Mouse (Mus musculus): ENCODE measurements around the gene Elof1. TPM values are rescaled to one million over a fixed set of nuclear protein-coding genes. Genes with fewer than 3 reads are reported as not detected.

Elof1 gene
- polyA plus RNA-seq (2016; fragmentation: Nextera tagmentation; extraction: Ambion mirVana): 161 and 177 TPM in 2 replicates

- no peaks in the 10 kb centered on the region for H3K27me3 ChIP-seq
- H3K9ac ChIP-seq: peak within 1 kb of the TSS; percentile 88
- H3K4me2 ChIP-seq (replicated peaks): peak within 1 kb of the TSS; percentile 84
- H3K36me3 ChIP-seq: peaks cover 23% of the 10 kb centered on the region
- peak within 1 kb of the TSS; percentile 70; the same call in 1 of the 2 replicates for H3K27ac ChIP-seq
- H3K9me3 ChIP-seq (replicated peaks): no peaks in the 10 kb centered on the region
- ATAC-seq (ENCODE audit: low FRiP score): peak; percentile 96
- peak within 1 kb of the TSS; percentile 87 for H3K4me3 ChIP-seq
- peaks cover 21% of the 10 kb centered on the region for H3K4me1 ChIP-seq
- WGBS: under 1% methylated on average over 52 of the region's 52 CpGs
Observed at GRCm38 (mm10) chr9:22116740-22117426, at the start of gene Elof1. Gene Elof1 (minus strand): TSS chr9:22117172.

- H3K9ac ChIP-seq: no peak overlapping the region
- peaks cover 5% of the 10 kb centered on the region; the same call in 1 of the 2 replicates for H3K4me1 ChIP-seq
- peaks cover 4% of the 10 kb centered on the region; the same call in 1 of the 2 replicates for H3K27me3 ChIP-seq
- no peaks in the 10 kb centered on the region for H3K36me3 ChIP-seq
- H3K27ac ChIP-seq: no peak overlapping the region
- H3K4me2 ChIP-seq (replicated peaks): no peak overlapping the region
- WGBS: 90% methylated on average over 10 of the region's 10 CpGs
- no peak overlapping the region for H3K4me3 ChIP-seq
- H3K9me3 ChIP-seq (replicated peaks): 0 out of 2 replicates have a peak, but pooled peaks cover 3% of the 10 kb centered on the region
- ATAC-seq (ENCODE audit: low FRiP score): no peak
Observed at GRCm38 (mm10) chr9:22166686-22167085, 49.7 kb upstream of the Elof1 start.

- H3K27ac ChIP-seq: no peak overlapping the region
- no peak overlapping the region for H3K9ac ChIP-seq
- 56% methylated on average over 6 of the region's 6 CpGs for WGBS
- no peaks in the 10 kb centered on the region for H3K36me3 ChIP-seq
- peaks cover 5% of the 10 kb centered on the region; the same call in 1 of the 2 replicates for H3K4me1 ChIP-seq
- peaks cover 4% of the 10 kb centered on the region; the same call in 1 of the 2 replicates for H3K27me3 ChIP-seq
- H3K4me3 ChIP-seq: no peak overlapping the region
- H3K9me3 ChIP-seq (replicated peaks): 0 out of 2 replicates have a peak, but pooled peaks cover 3% of the 10 kb centered on the region
- ATAC-seq (ENCODE audit: low FRiP score): no peak
- no peak overlapping the region for H3K4me2 ChIP-seq (replicated peaks)
Observed at GRCm38 (mm10) chr9:22165964-22166363, 49.0 kb upstream of the Elof1 start.

GRCm38 (mm10) chr9:22164711-22165668 is 48.0 kb upstream of the Elof1 start:
- Histone ChIP-seq H3K27ac (peak overlapping the region; percentile 67), H3K9ac (peak overlapping the region; percentile 74), H3K27me3 (peaks cover 4% of the 10 kb centered on the region; the same call in 1 of the 2 replicates), H3K4me3 (peak overlapping the region; percentile 61), H3K4me2 (replicated peaks) (peak overlapping the region; percentile 91), H3K36me3 (no peaks in the 10 kb centered on the region), H3K4me1 (peaks cover 5% of the 10 kb centered on the region; the same call in 1 of the 2 replicates), H3K9me3 (replicated peaks) (0 out of 2 replicates have a peak, but pooled peaks cover 3% of the 10 kb centered on the region)
- WGBS: 2% methylated on average over 53 of the region's 54 CpGs
- ATAC-seq (ENCODE audit: low FRiP score): peak; percentile 89

- no peak overlapping the region for H3K27ac ChIP-seq
- peaks cover 6% of the 10 kb centered on the region for H3K4me1 ChIP-seq
- H3K4me2 ChIP-seq (replicated peaks): no peak overlapping the region
- H3K36me3 ChIP-seq: peaks cover 9% of the 10 kb centered on the region; the same call in 1 of the 2 replicates
- 0 out of 2 replicates have a peak, but pooled peaks cover 3% of the 10 kb centered on the region for H3K9me3 ChIP-seq (replicated peaks)
- H3K4me3 ChIP-seq: no peak overlapping the region
- no peak for ATAC-seq (ENCODE audit: low FRiP score)
- WGBS: 87% methylated on average over 7 of the region's 7 CpGs
- no peak overlapping the region for H3K9ac ChIP-seq
- peaks cover 4% of the 10 kb centered on the region for H3K27me3 ChIP-seq
Observed at GRCm38 (mm10) chr9:22162912-22163311, 45.9 kb upstream of the Elof1 start.

GRCm38 (mm10) chr9:22162305-22162704 is 45.3 kb upstream of the Elof1 start:
- no peak overlapping the region for H3K4me2 ChIP-seq (replicated peaks)
- peaks cover 12% of the 10 kb centered on the region for H3K4me1 ChIP-seq
- peaks cover 10% of the 10 kb centered on the region; the same call in 1 of the 2 replicates for H3K36me3 ChIP-seq
- peaks cover 4% of the 10 kb centered on the region for H3K27me3 ChIP-seq
- no peak overlapping the region for H3K27ac ChIP-seq
- 81% methylated on average over 9 of the region's 9 CpGs for WGBS
- no peak overlapping the region for H3K4me3 ChIP-seq
- no peak overlapping the region for H3K9ac ChIP-seq
- H3K9me3 ChIP-seq (replicated peaks): 0 out of 2 replicates have a peak, but pooled peaks cover 3% of the 10 kb centered on the region
- no peak for ATAC-seq (ENCODE audit: low FRiP score)

GRCm38 (mm10) chr9:22161299-22161698 is 44.3 kb upstream of the Elof1 start:
- 33% methylated on average over 6 of the region's 6 CpGs for WGBS
- no peak overlapping the region for H3K4me3 ChIP-seq
- no peak overlapping the region for H3K9ac ChIP-seq

GRCm38 (mm10) chr9:22157516-22158265 is 40.7 kb upstream of the Elof1 start:
- H3K4me3 ChIP-seq: peak overlapping the region; percentile 68
- no peak overlapping the region for H3K27ac ChIP-seq
- peaks cover 4% of the 10 kb centered on the region for H3K27me3 ChIP-seq
- peaks cover 9% of the 10 kb centered on the region for H3K4me1 ChIP-seq
- peak overlapping the region; percentile 83 for H3K9ac ChIP-seq
- no peaks in the 10 kb centered on the region for H3K9me3 ChIP-seq (replicated peaks)
- 69% methylated on average over 34 of the region's 34 CpGs for WGBS
- peak overlapping the region; percentile 76 for H3K4me2 ChIP-seq (replicated peaks)
- ATAC-seq (ENCODE audit: low FRiP score): no peak
- H3K36me3 ChIP-seq: peaks cover 10% of the 10 kb centered on the region; the same call in 1 of the 2 replicates

More at GRCm38 (mm10) chr9:22161299-22161698, 44.3 kb upstream of the Elof1 start:
- Histone ChIP-seq H3K4me1 (peaks cover 13% of the 10 kb centered on the region), H3K4me2 (replicated peaks) (no peak overlapping the region), H3K9me3 (replicated peaks) (no peaks in the 10 kb centered on the region), H3K36me3 (peaks cover 10% of the 10 kb centered on the region; the same call in 1 of the 2 replicates), H3K27me3 (peaks cover 4% of the 10 kb centered on the region), H3K27ac (no peak overlapping the region)
- ATAC-seq (ENCODE audit: low FRiP score): no peak

GRCm38 (mm10) chr9:22156497-22157245 is 39.7 kb upstream of the Elof1 start, which contains the start of gene Pigyl:
Gene Pigyl (plus strand): TSS chr9:22156846.
- peak; percentile 99 for ATAC-seq (ENCODE audit: low FRiP score)

GRCm38 (mm10) chr9:22155614-22156013 is 38.6 kb upstream of the Elof1 start:
- Histone ChIP-seq H3K27me3 (no peaks in the 10 kb centered on the region; the same call in 1 of the 2 replicates), H3K4me3 (no peak overlapping the region), H3K27ac (no peak overlapping the region), H3K4me2 (replicated peaks) (0 out of 2 replicates have a peak overlapping the region, but pooled peaks have one; percentile 2), H3K9ac (no peak overlapping the region), H3K4me1 (peaks cover 9% of the 10 kb centered on the region), H3K36me3 (peaks cover 10% of the 10 kb centered on the region; the same call in 1 of the 2 replicates), H3K9me3 (replicated peaks) (no peaks in the 10 kb centered on the region)
- 25% methylated on average over 10 of the region's 10 CpGs for WGBS
- no peak for ATAC-seq (ENCODE audit: low FRiP score)

More at GRCm38 (mm10) chr9:22156497-22157245, 39.7 kb upstream of the Elof1 start, which contains the start of gene Pigyl:
- Histone ChIP-seq H3K36me3 (peaks cover 10% of the 10 kb centered on the region; the same call in 1 of the 2 replicates), H3K9me3 (replicated peaks) (no peaks in the 10 kb centered on the region), H3K4me1 (peaks cover 9% of the 10 kb centered on the region), H3K4me3 (peak within 1 kb of the TSS; percentile 68), H3K9ac (peak within 1 kb of the TSS; percentile 83), H3K27me3 (no peaks in the 10 kb centered on the region; the same call in 1 of the 2 replicates), H3K27ac (peak within 1 kb of the TSS; percentile 92), H3K4me2 (replicated peaks) (peak within 1 kb of the TSS; percentile 76)
- under 1% methylated on average over 58 of the region's 65 CpGs for WGBS
